Mouse (Mus musculus): ENCODE measurements at regions not wholly inside any gene's neighbourhood (a gene's known extent, or its start where the extent isn't known, plus 50 kb on each side); places are given as distances from the start of the nearest gene placed in this dataset.

DNA sequence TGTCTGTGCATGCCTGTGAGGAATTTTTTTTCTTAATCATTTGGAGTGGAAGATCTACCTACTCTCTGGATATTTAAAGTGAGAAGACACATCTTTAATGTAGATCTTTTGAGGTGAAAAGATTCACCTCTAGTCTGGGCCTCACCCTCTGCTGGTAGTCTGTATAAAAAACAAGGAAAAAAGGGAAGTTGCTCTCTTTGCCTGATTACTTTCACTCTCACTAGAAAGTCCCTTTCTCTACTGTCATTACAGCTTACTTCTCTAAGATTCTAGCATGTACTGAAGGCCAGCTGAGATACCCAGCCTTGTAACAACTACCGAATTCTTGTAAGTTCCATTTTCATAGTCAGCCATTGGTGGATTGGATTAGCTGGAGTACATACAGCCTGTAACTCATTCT, 3791.9 kb downstream of the 9330182O14Rik start:
- H3K4me1 ChIP-seq (ENCODE audit: control insufficient read depth, insufficient read depth, low read length), result no peaks in the 10 kb centered on the region
- H3K27me3 ChIP-seq (ENCODE audit: control insufficient read depth, insufficient read depth, low read length), result no peaks in the 10 kb centered on the region
- no peak for DNase-seq
- no peak for TF ChIP-seq POLR2A (IDR thresholded peaks at IDR 0.05; ENCODE audit: borderline replicate concordance, insufficient read depth, low read length)
- no peak for TF ChIP-seq CTCF (IDR thresholded peaks at IDR 0.05; ENCODE audit: borderline replicate concordance, insufficient read depth, low read depth, low read length)
- 95% methylated on average over 1 of the region's 1 CpGs for WGBS
- no peak overlapping the region for H3K4me3 ChIP-seq (replicated peaks; ENCODE audit: insufficient read depth, low read depth, low read length)
- H3K27ac ChIP-seq (ENCODE audit: insufficient read depth, low read length), result no peak overlapping the region

DNA sequence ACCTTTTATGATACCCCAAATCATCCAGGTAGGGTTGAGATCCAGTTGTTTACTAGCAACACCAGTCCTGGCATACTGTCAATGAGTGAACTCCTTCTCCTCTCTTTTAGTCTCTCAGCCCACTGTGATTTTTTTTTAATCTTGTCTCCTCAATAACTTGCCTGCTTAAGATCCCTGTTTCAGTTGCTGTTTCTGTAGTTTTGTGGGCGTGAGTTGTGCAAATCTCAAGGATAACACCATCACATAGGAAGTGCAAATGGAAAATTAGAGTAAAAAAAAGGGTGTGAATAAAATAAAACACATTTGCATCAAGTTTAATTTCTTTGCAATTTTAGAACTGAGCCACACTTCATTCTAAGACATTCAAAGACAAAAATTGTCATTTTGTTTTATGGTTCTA, 3799.4 kb downstream of the 9330182O14Rik start:
- TF ChIP-seq POLR2A (IDR thresholded peaks at IDR 0.05; ENCODE audit: borderline replicate concordance, insufficient read depth, low read length), result no peak
- no peak for TF ChIP-seq CTCF (IDR thresholded peaks at IDR 0.05; ENCODE audit: borderline replicate concordance, insufficient read depth, low read depth, low read length)
- no peak for DNase-seq
- 93% methylated on average over 1 of the region's 1 CpGs for WGBS
- Histone ChIP-seq H3K27me3 (ENCODE audit: control insufficient read depth, insufficient read depth, low read length) (no peaks in the 10 kb centered on the region), H3K4me3 (replicated peaks; ENCODE audit: insufficient read depth, low read depth, low read length) (no peak overlapping the region), H3K4me1 (ENCODE audit: control insufficient read depth, insufficient read depth, low read length) (no peaks in the 10 kb centered on the region), H3K27ac (ENCODE audit: insufficient read depth, low read length) (no peak overlapping the region)

DNA sequence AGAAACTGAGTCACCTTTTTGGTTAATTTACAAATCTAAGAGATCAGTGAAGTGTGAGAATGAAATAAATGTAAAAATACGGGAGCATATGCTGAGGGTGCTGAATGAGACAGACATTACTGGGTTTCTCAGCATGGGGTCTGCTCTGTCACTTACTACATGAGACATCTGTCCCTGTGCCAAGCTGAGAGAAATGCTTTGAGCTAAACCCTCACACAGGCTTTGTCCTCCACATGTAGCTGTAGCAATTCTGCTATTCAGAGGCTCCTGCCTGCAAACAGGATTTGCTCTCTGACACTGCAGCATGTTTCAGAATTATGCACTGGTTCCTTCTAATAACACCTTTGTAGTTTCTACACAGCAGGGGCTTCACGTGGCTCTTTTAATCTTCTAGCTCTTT, 3806.3 kb downstream of the 9330182O14Rik start:
- H3K27ac ChIP-seq (ENCODE audit: insufficient read depth, low read length), result no peak overlapping the region
- H3K4me1 ChIP-seq (ENCODE audit: control insufficient read depth, insufficient read depth, low read length), result 0 out of 2 replicates have a peak, but pooled peaks cover 2% of the 10 kb centered on the region
- H3K27me3 ChIP-seq (ENCODE audit: control insufficient read depth, insufficient read depth, low read length), result no peaks in the 10 kb centered on the region
- peak in 1 of 2 experiments; percentile 58 for DNase-seq
- no peak overlapping the region for H3K4me3 ChIP-seq (replicated peaks; ENCODE audit: insufficient read depth, low read depth, low read length)
- TF ChIP-seq POLR2A (IDR thresholded peaks at IDR 0.05; ENCODE audit: borderline replicate concordance, insufficient read depth, low read length), result no peak
- TF ChIP-seq CTCF (IDR thresholded peaks at IDR 0.05; ENCODE audit: borderline replicate concordance, insufficient read depth, low read depth, low read length), result no peak
- WGBS, result 12% methylated on average over 2 of the region's 2 CpGs

DNA sequence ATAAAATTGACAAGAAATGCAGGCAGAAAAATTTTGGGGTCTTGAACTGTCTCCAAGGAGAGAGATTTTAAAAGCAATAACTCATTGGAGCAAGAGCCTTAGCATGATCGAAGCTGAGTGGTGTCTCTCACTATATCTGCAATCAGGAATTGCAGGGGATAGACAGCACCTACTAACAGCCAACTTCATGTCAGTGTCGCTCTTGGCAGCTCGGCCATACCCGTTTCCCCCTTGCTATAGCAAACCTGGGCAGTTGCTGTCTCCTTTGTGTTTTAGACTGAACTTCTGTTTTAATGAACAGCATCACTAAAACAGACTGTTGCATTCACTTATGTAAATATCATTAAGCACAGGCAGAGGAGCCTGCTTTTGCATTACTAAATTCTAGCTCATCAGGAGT, 3806.7 kb downstream of the 9330182O14Rik start:
- Histone ChIP-seq H3K4me3 (replicated peaks; ENCODE audit: insufficient read depth, low read depth, low read length) (no peak overlapping the region), H3K4me1 (ENCODE audit: control insufficient read depth, insufficient read depth, low read length) (0 out of 2 replicates have a peak, but pooled peaks cover 2% of the 10 kb centered on the region), H3K27me3 (ENCODE audit: control insufficient read depth, insufficient read depth, low read length) (no peaks in the 10 kb centered on the region), H3K27ac (ENCODE audit: insufficient read depth, low read length) (no peak overlapping the region)
- TF ChIP-seq POLR2A (IDR thresholded peaks at IDR 0.05; ENCODE audit: borderline replicate concordance, insufficient read depth, low read length), result no peak
- DNase-seq, result no peak
- 45% methylated on average over 4 of the region's 4 CpGs for WGBS

DNA sequence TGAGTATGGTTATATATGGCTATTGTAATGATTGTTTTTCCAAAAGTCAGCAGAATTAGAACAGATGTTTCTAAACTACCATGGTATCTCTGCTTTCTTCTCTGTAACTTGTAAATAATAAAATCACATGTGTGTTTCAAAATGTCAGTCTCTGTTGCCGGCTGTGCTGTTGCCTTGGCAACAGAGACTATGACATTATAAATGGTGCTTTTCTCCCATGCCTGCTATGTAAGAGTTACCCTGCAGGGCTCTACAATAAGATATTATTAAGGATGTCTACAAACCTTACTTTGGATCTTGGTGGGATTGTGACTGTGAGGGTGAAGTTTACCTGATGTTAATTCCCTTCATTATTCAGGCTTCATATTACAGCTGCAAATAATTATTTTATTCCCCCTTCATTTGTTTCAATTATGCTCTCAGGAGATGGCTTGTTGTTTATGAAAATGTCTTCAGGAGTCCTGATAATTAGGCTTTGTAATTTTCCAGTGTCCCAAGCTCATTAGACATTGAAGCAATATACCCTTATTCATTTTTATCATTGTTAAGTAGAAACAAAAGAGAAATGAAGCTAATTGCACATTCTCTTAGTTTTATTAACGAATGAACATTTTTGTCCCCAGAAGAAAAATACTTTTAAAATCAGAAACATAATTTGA, 3808.0 kb downstream of the 9330182O14Rik start:
- 77% methylated on average over 2 of the region's 2 CpGs for WGBS
- no peak for TF ChIP-seq POLR2A (IDR thresholded peaks at IDR 0.05; ENCODE audit: borderline replicate concordance, insufficient read depth, low read length)
- no peak for TF ChIP-seq CTCF (IDR thresholded peaks at IDR 0.05; ENCODE audit: borderline replicate concordance, insufficient read depth, low read depth, low read length)
- Histone ChIP-seq H3K27ac (ENCODE audit: insufficient read depth, low read length) (no peak overlapping the region), H3K27me3 (ENCODE audit: control insufficient read depth, insufficient read depth, low read length) (no peaks in the 10 kb centered on the region), H3K4me1 (ENCODE audit: control insufficient read depth, insufficient read depth, low read length) (0 out of 2 replicates have a peak, but pooled peaks cover 2% of the 10 kb centered on the region), H3K4me3 (replicated peaks; ENCODE audit: insufficient read depth, low read depth, low read length) (no peak overlapping the region)
- no peak for DNase-seq

DNA sequence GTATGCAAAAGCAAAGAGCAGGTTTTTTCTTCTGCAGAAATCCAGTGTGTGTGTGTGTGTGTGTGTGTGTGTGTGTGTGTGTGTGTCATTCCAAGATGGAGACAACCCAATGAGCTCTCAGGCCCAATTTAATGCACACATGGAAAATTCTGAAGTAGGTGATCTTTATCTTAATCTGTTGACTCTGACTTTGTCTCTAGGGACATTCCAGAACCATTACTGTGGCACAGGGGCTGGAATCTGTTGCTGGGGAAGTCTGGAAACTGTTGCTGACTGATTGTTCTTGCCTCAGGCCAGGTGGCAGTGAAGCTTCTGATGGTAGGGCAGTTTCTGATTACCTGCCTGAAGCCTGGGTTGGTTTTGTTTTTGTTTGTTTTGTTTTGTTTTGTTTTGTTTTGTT, 3850.8 kb downstream of the 9330182O14Rik start:
- TF ChIP-seq POLR2A (IDR thresholded peaks at IDR 0.05; ENCODE audit: borderline replicate concordance, insufficient read depth, low read length) (no peak), CTCF (IDR thresholded peaks at IDR 0.05; ENCODE audit: borderline replicate concordance, insufficient read depth, low read depth, low read length) (no peak)
- H3K27me3 ChIP-seq (ENCODE audit: control insufficient read depth, insufficient read depth, low read length), result no peaks in the 10 kb centered on the region
- H3K27ac ChIP-seq (ENCODE audit: insufficient read depth, low read length), result no peak overlapping the region
- no peak overlapping the region for H3K4me3 ChIP-seq (replicated peaks; ENCODE audit: insufficient read depth, low read depth, low read length)
- DNase-seq, result no peak
- no peaks in the 10 kb centered on the region for H3K4me1 ChIP-seq (ENCODE audit: control insufficient read depth, insufficient read depth, low read length)

DNA sequence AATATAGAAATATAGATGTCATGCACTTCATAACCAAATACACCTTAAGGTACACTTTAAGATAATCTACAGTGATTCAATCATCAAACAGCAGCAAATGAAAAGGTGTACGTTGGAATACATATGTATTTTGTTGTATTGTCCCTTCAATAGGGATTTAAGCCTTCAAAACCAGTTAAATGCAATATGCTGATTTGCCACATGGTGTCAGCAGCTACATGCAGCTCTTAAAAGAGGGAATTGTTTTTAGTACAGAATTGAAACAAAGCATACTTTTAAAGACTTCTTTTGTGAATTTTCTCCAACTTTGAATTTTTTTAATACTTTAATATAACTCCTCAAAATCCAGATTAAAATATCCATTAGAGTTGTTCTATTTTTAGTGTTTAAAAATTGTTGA, 3857.1 kb downstream of the 9330182O14Rik start:
- DNase-seq, result no peak
- H3K27me3 ChIP-seq (ENCODE audit: control insufficient read depth, insufficient read depth, low read length), result no peaks in the 10 kb centered on the region
- H3K4me1 ChIP-seq (ENCODE audit: control insufficient read depth, insufficient read depth, low read length), result no peaks in the 10 kb centered on the region
- 16% methylated on average over 1 of the region's 1 CpGs for WGBS
- TF ChIP-seq CTCF (IDR thresholded peaks at IDR 0.05; ENCODE audit: borderline replicate concordance, insufficient read depth, low read depth, low read length) (peak; percentile 11; the same call in 1 of the 2 replicates), POLR2A (IDR thresholded peaks at IDR 0.05; ENCODE audit: borderline replicate concordance, insufficient read depth, low read length) (no peak)
- no peak overlapping the region for H3K4me3 ChIP-seq (replicated peaks; ENCODE audit: insufficient read depth, low read depth, low read length)
- H3K27ac ChIP-seq (ENCODE audit: insufficient read depth, low read length), result no peak overlapping the region

DNA sequence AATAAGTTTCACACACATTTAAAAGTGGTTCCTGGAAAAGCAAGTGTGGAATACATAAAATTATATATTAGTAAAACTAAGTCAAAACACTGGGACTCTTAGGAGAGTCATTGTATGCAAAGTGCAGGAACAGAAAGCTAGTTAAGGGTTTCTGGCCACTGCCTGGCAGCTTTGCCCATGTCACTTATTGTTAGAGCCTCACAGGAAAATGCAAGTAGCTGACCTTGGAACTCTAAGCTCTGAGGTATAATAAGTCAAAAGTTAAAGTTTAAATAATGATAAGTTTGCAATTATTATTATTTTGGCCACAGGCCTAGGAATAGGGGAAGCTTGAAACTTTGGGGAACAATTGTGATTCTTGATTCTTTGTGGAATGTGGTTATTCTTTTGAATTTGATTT, 3858.8 kb downstream of the 9330182O14Rik start:
- H3K4me1 ChIP-seq (ENCODE audit: control insufficient read depth, insufficient read depth, low read length), result no peaks in the 10 kb centered on the region
- H3K27ac ChIP-seq (ENCODE audit: insufficient read depth, low read length), result no peak overlapping the region
- H3K27me3 ChIP-seq (ENCODE audit: control insufficient read depth, insufficient read depth, low read length), result no peaks in the 10 kb centered on the region
- DNase-seq, result no peak
- TF ChIP-seq POLR2A (IDR thresholded peaks at IDR 0.05; ENCODE audit: borderline replicate concordance, insufficient read depth, low read length) (no peak), CTCF (IDR thresholded peaks at IDR 0.05; ENCODE audit: borderline replicate concordance, insufficient read depth, low read depth, low read length) (no peak)
- no peak overlapping the region for H3K4me3 ChIP-seq (replicated peaks; ENCODE audit: insufficient read depth, low read depth, low read length)
